Mouse (Mus musculus) retina, postnatal 1 day (tissue): ENCODE measurements around the gene Tmem200b.

Experiments
- DNase-seq: peaks from one replicate; pipeline ENCODE4 v3.0.0-alpha.2; 2012

Tmem200b gene

DNA sequence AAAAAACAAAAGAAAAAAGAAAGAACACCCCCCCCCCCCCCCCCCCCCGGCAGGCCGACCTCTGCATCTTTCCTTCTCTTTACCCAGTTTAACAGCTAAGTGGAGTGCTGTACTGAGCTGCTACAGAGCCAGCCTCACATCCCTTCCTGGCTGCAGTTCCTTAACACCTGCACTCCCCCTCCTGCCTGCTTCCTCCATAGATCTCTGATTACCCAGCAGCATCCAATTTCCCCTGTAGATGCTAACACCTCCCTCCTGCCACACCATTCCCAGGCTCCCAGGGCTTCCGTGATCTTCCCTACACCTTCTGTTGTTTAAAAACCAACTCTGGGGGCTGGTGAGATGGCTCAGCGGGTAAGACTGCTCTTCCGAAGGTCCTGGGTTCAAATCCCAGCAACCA is 10.1 kb upstream of the Tmem200b start:
- no peak for DNase-seq

DNA sequence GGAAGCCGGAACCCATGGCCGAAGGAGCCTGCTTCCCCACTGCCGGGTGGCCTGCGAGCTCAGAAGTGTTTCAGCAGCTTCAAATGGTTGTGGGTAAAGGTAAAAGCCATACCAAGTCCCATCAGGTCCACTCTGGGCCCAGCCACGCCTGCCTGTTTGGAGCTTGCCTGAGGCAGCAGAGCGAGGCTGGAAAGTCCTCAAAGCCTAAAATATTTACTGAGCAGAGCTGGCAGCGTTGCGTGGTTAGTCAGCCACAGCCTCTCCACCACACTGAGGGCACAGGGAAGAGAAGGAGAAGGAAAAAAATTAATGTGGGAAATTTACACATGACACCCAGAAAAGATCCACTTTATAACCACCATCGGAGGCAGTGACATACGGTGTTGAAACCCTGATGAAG is 8.0 kb upstream of the Tmem200b start:
- no peak for DNase-seq

DNA sequence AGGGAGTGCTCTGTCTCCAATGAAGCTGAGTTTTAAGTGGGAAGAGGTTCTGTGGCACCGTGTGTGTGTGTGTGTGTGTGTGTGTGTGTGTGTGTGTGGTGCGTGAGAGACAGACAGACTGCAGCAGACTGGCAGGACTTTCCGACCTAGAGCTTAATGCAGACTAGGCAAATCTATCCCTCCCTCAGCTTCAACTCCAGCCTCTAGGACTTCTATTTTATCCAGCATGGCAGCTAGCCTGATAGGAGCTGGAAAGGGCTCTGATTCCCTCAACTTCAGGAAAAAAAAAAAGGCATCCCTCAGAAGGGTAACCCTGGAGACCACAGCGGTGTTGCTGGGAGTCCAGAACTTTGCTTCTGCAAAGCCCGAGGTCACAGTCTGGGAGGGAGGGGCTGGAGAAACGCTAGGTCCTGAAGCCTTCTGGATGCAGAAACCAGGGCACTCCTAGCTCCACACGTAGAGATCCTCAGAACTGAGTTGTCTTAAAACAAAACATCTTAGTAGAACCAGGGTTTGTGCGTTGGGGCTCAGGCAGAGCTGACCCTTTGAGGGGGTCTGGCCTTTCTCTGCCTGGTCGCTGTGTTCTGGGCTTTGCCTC is 7.4 kb upstream of the Tmem200b start:
- no peak for DNase-seq

DNA sequence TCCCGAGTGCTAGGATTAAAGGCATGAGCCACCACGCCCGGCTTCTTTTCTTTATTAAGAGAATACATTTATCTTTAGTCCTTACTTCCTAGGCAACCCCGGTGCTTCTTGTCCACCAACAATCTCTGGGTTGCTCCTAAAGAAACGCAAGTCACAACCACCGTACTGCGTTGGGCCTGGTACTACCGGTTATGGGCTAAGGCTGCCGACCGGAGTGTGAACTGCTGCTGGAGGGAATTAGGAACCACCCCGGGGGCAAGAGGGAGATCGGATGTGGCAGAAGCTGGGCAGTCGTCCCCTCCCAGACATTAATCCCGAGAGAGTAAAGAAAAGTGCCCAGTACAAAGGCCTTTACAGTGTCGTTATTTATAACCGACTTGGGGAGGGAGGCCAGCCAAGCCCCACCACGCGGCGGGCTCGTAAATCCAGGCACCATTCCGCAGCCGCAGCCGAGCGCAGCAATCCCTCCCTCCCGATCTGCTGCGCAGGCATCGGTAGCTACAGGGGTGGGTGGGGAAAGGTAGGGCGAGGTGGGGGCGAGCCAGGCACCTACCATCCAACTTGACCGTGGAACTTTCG is 6.6 kb upstream of the Tmem200b start:
- DNase-seq: peak; percentile 46

DNA sequence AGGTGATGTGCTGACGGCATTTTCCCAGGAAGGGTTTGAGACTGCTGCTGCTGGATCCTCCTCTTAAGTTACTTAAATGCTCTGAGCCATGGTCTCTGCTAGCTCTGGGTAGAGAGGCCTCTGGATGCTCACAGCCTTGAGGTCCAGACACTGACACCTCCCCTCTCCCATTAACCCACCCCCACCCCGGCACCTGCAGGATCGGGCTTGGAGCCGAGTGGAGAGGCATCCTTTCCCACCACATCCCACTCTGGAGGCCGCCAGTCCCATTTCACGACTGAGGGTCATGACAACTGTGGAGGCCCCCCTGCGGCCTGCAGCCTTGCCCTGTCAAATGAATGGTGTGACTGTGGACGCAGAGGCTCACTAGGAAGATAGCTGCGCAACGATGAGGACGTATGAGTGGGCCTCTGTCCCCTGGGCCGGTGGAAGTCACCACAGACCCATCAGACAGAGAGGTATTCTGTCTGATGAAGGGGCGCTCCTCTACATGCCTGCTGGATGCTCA is 5.7 kb upstream of the Tmem200b start:
- DNase-seq: no peak

DNA sequence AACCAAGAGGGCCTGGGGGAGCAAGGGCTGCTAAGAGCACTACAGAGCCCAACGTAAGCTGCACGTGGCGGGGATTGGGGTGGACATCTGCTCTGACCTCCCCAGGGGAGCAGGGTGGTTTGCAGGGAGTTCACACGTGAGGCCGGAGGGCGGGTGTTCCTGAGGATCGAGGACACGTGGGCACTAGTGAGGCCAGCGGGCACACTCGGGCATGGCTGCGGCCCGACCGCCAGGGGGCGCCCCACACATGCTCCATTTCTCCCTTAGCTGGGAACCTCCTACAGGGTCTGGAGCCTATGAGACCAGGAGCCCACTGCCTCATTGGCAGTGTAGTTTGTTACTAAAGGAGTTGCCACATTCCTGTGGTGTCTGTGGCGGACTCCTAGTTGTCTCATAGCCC is 5.1 kb upstream of the Tmem200b start:
- DNase-seq: peak; percentile 84

DNA sequence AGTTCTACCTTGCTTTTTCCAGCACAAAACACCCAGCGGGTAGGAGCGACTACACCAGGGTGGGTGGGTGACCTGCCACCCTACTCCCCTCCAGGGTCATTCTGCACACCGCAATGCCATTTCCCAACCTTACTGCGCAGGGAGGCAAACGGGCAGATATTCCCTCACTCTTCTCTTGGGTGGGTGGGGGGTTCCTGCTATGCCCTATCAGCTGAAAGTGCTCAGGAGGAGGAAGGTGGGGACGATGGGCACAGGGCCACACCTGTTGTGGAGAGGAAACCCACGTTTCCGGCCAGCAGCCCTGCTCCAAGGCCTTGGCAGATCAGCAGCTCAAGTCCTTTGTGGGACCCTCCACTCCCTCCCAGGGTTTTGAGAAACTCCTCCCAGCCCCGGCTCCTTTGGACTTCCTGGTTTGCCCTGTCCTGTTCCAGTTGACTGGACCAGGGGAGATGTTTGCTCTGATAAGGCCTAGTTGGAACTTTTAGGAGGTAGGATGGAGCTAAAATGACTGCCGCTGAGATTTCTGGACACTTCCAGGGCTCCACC is 4.5 kb upstream of the Tmem200b start:
- DNase-seq: no peak

DNA sequence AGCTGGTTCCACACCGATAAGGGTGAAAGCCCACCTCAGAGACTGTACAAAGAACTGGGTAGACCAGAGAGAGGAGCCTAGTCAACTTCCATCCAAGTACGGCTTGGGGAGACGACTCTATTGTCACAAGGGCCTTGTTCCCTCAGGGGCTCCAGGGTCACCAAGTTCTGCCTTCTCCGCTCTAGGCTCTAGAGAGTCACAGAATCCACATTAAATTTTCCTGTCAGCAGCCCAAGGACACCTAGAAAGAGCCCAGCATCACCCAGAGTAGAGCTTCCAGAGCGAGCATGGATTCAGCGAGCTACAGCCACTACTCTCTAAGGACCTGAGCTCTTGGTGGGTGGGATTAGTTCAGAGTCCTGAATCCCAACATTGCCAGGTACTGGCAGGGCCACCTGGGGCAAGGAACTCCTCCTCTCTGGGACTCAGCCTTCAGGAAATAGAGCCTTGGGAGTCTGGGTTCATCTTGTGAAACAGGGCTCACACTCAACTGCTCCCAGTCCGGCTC is 3.5 kb upstream of the Tmem200b start:
- DNase-seq: no peak

DNA sequence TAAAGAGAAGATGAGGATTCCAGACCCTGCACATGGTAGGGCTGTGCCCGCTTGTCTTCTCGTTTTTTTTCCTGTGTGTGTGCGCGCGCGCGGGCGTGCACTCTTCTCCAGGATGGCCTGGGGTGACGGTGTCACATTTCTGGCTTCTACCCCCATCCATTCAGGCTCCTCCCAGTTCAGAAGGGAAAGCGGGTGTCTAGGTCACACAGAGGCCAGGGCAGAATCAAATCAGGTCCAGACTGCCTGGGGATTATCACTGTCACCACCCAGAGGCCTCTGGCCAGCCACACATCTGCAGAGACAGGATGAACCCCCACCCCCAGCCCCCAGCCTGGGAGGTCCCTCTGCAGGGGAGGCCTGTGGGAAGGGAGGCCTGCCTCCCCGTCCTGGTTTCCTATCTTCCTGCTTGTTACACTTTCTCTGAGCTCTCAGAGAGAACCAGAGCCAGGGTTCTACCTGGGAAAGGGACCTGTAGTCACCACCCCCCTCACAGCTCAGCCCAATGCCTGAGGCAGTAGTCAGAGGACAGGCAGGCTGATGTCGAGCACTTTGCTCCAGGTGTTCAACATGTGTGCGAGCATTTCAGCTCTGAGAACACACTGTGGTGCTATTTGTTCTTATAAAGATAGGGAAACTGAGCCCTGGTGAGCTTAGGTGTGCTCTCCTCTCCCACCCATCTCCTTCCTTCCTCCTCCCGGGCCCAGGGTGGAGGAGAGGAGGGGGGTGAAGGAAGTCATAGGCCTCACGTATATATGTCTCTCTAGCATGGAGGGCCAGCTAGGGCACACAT is 2.7 kb upstream of the Tmem200b start:
- peak; percentile 59 for DNase-seq

DNA sequence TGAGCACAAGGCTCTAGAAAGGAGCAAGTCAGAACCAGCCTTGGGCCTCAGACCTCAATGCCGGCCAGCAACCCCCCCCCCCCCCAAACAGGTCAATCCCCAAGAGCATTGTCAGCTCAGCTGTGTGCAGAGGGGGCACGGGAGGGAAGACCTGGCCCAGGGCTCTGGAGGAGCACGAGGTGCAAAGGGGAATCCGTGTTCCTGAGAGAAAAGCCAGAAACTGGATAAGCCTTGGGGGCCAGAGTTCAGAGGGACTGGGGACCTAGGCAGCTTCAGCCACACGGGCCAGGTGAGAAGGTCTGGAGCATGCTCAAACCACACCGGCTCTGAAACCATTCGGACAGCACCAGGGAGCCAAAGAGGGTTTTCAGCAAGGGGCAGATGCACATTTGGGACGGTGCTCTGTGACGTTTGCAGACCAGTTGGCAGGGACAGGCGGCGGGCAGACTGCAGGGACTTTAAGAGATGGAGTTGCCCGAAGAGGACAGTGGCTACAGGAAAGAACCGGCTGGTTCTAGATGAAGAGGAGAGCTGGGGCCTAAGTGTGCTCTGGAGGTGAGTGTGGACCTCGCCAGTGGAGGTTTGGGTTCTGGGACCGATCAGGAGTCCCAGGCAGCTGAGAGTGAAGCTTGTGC is 1.9 kb upstream of the Tmem200b start:
- no peak for DNase-seq

DNA sequence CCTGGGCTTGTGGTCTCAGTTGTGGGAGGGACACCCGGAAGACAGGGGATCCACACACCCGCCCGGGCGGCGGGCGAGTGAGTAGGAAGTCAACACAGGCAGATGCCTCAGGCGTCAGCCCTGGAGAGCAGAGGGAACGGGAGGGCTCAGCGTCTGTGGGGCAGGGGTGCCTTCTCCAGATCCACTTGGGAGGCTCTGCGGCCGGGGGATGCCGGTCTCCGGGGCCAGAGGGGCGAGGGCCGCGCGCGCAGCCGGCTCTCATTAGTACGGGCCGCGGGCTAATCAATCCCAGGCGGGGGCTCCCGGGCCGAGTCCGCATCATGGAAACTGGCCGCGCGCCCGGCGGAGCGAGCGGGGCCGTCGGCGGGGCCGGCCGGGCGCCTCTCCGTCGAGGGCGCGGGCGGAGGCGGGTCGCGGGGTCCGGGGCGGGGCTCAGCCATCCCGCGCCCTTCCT is 1.4 kb upstream of the Tmem200b start:
- peak; percentile 56 for DNase-seq

DNA sequence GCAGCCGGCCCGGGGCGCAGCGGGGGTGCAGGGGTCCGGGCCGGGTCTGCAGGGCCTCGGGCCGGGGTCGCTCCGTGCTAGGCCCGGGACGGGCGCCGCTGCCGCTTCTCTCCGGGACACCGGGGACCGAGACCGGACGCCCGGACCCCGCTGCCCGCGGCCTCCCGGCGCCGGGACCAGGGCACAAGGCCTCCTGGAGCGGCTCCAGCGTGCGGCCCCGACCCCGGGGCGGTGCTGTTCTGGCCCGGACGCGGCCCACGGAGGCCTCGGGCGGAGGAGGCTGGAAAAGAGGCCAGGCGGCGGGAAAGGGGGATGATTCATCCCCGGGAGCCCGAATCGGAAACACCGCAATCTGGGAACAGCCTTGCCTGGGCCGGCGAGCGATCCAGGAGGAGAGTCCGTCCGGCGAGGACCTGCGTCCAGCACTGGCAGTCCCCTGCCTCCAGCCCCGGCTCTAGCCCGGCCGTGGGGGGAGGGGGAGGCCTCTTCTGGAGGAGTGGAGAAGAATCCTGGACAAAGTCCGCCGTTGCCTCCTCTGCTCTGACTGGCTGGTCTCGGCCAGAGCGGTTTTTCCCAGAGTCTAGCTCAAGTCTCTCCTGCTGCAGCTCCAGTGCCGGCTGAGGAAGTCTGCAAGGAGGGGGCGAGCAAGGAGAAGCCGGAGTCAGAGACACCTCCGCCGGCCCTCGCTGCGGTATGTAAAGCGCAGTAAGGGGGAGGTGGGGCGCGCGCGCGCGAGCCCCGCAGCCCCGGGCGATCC is 798 bp upstream of the Tmem200b start:
- DNase-seq: peak; percentile 54

DNA sequence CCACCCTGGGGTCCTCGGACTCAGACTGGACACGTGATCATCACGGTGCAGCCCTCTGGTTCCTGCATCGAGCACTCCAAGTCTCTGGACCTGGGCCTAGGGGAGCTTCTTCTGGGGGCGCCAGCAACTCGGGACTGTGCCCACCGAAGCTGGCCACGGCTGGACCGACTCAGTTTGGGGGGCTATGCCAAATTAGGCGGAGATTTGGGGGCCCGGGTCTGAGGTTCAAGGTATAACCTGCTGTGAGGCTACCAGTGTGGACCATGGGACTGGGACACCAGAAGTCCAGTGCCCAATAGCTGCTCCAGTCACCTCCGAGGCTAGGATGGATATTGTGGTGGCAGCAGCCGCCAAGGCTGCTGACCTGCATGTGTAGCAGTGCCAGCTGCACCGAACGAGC is 833 bp downstream of the Tmem200b start:
- no peak for DNase-seq

DNA sequence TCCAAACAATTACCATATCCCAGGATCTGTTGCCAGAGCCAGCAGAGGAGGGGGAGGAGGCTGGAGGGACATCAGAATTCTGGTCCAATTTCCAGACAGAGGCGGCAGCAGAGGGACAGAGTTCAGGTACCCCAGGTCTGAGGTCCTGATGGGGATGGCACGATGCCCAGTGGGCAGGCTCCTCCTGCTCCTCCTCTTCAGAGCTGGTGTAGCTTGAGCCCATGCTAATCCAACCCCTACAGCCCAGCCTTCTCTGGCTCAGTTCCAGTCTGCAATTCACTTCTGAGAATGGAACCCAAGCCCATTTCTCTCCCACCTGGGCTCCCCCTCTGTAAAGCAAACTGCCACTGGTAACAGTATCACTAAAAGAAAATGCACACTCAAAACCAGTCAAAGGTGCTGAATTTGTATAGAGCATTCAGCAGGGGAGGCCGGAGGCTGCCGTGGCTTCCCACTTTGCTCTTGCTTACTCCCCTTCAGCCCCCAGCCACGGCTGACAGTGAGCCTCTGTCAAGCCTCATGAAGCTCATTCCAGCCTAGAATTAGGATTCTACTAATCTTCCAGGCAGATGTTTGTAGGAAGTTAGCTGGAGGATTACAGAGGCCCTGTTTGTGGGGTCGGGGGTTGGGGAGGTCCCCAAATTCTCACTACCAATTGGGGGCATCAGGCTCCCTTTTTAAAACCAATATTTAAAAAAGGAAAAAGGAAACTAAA is 2.7 kb downstream of the Tmem200b start:
- peak; percentile 60 for DNase-seq

DNA sequence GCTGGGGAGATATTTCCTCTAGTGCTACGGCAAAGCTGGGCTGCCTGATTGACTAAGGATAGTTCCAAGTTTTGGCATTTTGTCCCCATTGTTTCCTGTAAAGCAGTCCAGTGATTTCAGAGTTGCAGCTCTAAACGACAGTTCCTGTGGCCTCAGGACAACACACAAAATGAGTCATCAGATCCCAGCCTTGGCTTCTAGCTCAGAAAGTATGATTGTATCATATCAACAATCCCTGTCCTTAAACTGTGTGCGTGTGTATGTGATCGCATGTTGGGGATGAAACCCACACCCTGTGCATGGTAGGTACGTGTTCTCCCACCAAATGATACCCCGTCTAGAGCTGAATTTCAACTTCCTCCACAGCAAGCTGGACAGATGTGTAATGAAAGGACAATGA is 7.6 kb downstream of the Tmem200b start:
- no peak for DNase-seq

DNA sequence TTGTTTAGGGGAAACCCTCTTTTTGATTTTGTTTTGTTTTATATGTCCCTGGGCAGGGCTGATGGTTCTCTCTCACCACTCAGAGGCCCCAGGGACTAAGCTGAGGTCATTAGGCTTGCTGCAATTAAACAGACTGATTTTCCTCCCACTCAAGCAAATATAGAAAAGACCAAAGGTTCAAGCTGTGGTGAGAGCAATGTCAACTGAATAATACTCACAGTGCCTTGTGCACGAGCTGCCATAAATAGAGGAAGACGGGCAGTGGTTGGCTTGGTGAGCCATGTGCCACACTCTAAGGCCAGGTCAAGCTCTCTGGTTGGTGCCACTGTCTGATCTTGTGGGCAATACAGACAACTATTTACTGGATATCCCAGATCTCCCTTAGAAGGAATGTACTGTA is 17.9 kb downstream of the Tmem200b start:
- DNase-seq: no peak

DNA sequence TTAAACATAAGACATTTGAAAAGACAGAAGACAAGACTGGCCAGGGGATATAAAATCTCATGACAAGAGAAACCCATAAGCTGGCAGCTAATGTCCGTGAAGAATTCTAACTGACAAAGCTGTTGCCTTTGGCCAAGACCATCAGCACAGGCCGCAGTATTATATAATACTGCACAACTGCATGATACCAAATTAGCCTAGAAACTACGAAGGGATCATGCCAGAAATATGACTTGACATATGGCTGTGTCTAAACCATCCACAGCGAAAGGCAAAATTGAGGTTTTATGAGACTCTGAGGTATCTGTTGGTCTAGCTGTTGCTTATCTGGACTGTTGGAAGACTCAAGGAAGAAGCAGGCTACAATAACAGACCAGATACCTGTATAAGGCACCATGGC is 19.3 kb downstream of the Tmem200b start:
- no peak for DNase-seq

DNA sequence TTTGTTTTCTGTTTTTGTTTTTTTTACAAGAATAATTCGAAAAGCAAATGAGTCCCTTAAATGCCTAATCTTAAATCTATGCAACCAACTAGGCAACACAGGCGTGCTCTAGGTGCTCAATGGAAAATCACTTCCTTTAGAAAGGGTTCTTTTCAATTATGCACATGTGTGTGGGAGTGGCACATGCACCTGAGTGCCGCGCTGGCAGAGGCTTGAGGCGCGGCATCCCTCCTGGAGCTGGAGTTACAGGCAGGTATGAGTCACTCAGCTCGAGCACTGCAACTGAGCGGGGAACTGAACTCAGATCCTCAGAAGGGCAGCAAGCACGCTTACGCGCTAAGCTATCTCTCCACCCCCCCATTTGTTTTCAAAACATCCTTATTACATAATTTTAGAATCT is 26.3 kb downstream of the Tmem200b start:
- no peak for DNase-seq

DNA sequence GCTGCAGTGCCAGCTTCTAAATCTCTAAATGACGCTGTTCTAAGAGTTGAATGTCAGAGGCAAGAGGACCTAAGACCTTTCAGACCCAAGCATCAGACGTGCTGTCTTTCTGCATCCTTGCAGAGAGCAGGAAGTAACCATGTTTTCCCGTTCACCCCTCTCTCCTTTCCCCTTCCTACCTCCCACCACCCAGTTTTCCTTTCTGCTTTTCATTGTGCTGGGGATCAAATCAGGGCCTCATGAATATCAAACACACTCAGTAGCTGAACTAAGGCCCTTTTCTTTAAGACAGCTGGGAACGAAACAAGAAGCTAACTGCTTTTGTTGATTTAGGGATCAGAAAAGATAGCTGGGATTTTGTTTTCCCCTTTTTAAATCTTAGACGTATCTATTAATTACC is 28.3 kb downstream of the Tmem200b start:
- no peak for DNase-seq

DNA sequence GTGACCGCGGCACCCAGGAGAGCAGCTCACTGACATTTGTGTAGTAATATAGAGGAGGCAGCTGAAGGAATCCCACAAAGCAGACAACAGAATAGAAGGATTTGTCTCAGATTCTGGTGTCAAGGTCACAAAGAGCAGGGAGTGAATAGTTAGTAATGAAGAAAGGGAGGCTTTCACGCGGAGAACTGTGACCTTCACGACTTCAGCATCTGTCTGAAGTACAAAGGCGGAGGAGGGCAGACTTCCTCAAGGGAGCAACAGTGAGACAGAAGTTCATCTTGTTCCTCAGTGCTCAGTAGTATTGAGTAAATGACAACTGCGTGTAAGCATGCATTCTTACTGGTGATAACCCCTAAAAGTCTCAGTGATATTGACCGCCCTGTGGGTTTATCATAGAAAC is 29.1 kb downstream of the Tmem200b start:
- DNase-seq: no peak

DNA sequence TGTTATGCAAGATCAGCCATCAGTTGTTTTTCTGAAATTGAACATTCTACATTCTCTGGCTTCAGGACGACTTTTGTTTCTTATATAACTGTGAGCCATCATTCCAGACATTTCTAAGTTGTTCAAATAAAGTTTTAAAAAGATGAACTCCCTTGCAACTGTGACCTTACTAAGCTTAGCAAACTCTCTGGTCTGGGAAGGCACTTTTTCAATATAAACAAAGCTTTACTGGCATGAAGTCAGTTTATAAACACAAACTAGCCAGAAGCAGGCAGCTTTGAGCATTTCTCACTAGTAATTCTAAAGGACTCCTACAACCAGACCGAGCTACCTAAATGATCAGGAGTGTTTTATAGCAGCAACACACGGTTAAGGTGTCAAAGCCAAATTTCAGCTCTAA is 35.6 kb downstream of the Tmem200b start:
- DNase-seq: no peak

DNA sequence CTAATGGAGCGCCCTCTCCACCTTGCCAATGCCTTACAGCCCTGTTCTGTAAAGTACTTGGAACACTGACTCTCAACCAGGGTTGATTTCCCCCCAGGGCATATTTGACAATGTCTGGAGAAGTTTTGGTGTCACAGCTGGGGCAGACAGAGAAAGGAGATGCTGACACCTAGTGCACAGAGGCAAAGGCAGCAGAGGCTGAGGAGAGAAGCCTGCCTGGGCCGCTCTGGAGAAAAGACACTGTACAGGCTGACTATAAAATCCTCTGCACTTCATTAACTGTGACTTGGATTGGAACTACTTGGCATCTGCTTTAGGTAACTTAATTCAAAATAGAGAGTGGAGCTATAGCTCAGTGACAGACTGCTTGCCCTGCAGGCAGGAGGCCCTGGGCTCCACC is 47.3 kb downstream of the Tmem200b start:
- DNase-seq: peak; percentile 23
